Mouse (Mus musculus): ENCODE measurements around the gene Rrn3. TPM values are rescaled to one million over a fixed set of nuclear protein-coding genes. Genes with fewer than 3 reads are reported as not detected.

Gene Rrn3
- polyA plus RNA-seq (2014; fragmentation: Illumina TruSeq; extraction: RNeasy Lipid Tissue Mini Kit (QIAGEN cat#74804); ENCODE audit: low read depth, low replicate concordance), result 27.5 TPM

GRCm38 (mm10) chr16:13780353-13781036 lies at the start of gene Rrn3:
Gene Rrn3, plus strand, starts transcription at chr16:13780708.

GRCm38 (mm10) chr16:13818560-13819393 lies 38.3 kb downstream of the Rrn3 start, which contains the start of gene Ntan1:
Gene Ntan1, plus strand, starts transcription at chr16:13818845.

Other genes starting within 250 kb of the Rrn3 start
- 27.5 TPM for gene Parn, start 112.5 kb upstream of the Rrn3 start, polyA plus RNA-seq (2014; fragmentation: Illumina TruSeq; extraction: RNeasy Lipid Tissue Mini Kit (QIAGEN cat#74804); ENCODE audit: low read depth, low replicate concordance)
- 108 TPM for gene Bfar, start 108.8 kb upstream of the Rrn3 start, polyA plus RNA-seq (2014; fragmentation: Illumina TruSeq; extraction: RNeasy Lipid Tissue Mini Kit (QIAGEN cat#74804); ENCODE audit: low read depth, low replicate concordance)
- 28.2 TPM for gene 3110001I22Rik, start 108.8 kb upstream of the Rrn3 start, polyA plus RNA-seq (2014; fragmentation: Illumina TruSeq; extraction: RNeasy Lipid Tissue Mini Kit (QIAGEN cat#74804); ENCODE audit: low read depth, low replicate concordance)
- gene Pla2g10, start 49.7 kb upstream of the Rrn3 start, polyA plus RNA-seq (2014; fragmentation: Illumina TruSeq; extraction: RNeasy Lipid Tissue Mini Kit (QIAGEN cat#74804); ENCODE audit: low read depth, low replicate concordance), result 27.3 TPM
- gene Ntan1, start 38.1 kb downstream of the Rrn3 start, polyA plus RNA-seq (2014; fragmentation: Illumina TruSeq; extraction: RNeasy Lipid Tissue Mini Kit (QIAGEN cat#74804); ENCODE audit: low read depth, low replicate concordance), result 68.7 TPM
- 629 TPM for gene Pdxdc1, start 122.4 kb downstream of the Rrn3 start, polyA plus RNA-seq (2014; fragmentation: Illumina TruSeq; extraction: RNeasy Lipid Tissue Mini Kit (QIAGEN cat#74804); ENCODE audit: low read depth, low replicate concordance)
- gene Mpv17l, start 122.5 kb downstream of the Rrn3 start, polyA plus RNA-seq (2014; fragmentation: Illumina TruSeq; extraction: RNeasy Lipid Tissue Mini Kit (QIAGEN cat#74804); ENCODE audit: low read depth, low replicate concordance), result 21.9 TPM
- gene 2900011O08Rik, start 205.9 kb downstream of the Rrn3 start, polyA plus RNA-seq (2014; fragmentation: Illumina TruSeq; extraction: RNeasy Lipid Tissue Mini Kit (QIAGEN cat#74804); ENCODE audit: low read depth, low replicate concordance), result 0.35 TPM
- not detected for gene Ifitm7, start 206.2 kb downstream of the Rrn3 start, polyA plus RNA-seq (2014; fragmentation: Illumina TruSeq; extraction: RNeasy Lipid Tissue Mini Kit (QIAGEN cat#74804); ENCODE audit: low read depth, low replicate concordance)